Mouse (Mus musculus): ENCODE measurements around the gene Slc28a2. TPM values are rescaled to one million over a fixed set of nuclear protein-coding genes. Genes with fewer than 3 reads are reported as not detected.
A peak's percentile ranks its signal among the peaks of the same experiment; 100 is the strongest.
"Not testable (repeated sequence)": the region's sequence is repeated elsewhere in the genome, so short reads cannot be mapped to it uniquely, and the experiment has no call there.

Gene Slc28a2
- polyA plus RNA-seq, 1 experiment from 2014 or later = 0.10 TPM

DNA sequence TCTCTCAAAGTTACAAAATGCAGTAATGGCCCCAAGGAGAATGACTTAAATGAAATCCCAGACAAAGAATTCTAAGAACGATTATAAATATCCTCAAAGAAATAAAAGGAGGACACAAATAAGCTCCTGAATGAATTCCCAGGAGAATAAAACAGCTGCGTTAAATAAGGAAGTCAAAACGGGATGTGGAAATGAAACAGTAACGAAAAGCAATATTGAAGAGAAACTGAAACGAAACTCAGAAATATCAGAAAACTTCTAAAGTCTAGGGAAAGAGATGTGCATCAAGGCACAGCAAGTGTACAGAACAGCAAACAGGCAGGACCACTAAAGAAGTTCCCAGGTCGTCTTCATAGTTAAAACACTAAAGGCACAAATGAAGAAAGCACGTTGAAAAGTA lies 17.3 kb upstream of the Slc28a2 start:
- no peak overlapping the region for H3K27ac ChIP-seq (ENCODE audit: low read length)
- peak; percentile 8 for DNase-seq (ENCODE audit: low spot score)
- ATAC-seq = no peak
- H3K27me3 ChIP-seq (replicated peaks; ENCODE audit: insufficient read depth, low read length) = no peaks in the 10 kb centered on the region
- 77% methylated on average over 7 of the region's 7 CpGs for WGBS
- H3K4me2 ChIP-seq (replicated peaks; ENCODE audit: low read depth, low read length) = no peak overlapping the region
- no peak overlapping the region for H3K4me3 ChIP-seq (ENCODE audit: low read depth, low read length)
- H3K9ac ChIP-seq (replicated peaks; ENCODE audit: low read depth) = no peak overlapping the region
- no peaks in the 10 kb centered on the region for H3K9me3 ChIP-seq (ENCODE audit: low read length)
- H3K36me3 ChIP-seq (ENCODE audit: insufficient read depth, low read length) = no peaks in the 10 kb centered on the region
- TF ChIP-seq CTCF (IDR thresholded peaks at IDR 0.05) (no peak), EP300 (IDR thresholded peaks at IDR 0.05) (no peak)
- H3K4me1 ChIP-seq (ENCODE audit: insufficient read depth, low read depth, low read length) = no peaks in the 10 kb centered on the region

DNA sequence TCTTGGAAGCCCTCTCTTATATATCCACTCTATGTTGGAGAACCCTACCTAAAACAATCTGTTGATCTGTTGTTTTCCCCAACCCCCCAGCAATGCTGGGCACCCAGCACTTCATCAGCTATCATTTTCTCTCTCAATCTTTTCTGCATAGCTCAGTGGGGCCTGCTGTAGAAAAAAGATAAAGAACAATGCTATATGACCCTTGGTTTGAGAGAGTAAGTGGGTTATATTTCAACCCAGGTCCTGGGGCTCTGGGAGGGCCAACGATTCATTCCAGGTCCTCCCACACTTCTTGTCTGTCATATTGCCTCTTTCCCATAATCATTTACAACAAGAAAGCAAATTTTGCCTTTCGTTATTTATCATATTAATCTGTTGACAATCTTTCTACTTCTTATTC lies 368 bp downstream of the Slc28a2 start:
- WGBS = 66% methylated on average over 2 of the region's 2 CpGs

DNA sequence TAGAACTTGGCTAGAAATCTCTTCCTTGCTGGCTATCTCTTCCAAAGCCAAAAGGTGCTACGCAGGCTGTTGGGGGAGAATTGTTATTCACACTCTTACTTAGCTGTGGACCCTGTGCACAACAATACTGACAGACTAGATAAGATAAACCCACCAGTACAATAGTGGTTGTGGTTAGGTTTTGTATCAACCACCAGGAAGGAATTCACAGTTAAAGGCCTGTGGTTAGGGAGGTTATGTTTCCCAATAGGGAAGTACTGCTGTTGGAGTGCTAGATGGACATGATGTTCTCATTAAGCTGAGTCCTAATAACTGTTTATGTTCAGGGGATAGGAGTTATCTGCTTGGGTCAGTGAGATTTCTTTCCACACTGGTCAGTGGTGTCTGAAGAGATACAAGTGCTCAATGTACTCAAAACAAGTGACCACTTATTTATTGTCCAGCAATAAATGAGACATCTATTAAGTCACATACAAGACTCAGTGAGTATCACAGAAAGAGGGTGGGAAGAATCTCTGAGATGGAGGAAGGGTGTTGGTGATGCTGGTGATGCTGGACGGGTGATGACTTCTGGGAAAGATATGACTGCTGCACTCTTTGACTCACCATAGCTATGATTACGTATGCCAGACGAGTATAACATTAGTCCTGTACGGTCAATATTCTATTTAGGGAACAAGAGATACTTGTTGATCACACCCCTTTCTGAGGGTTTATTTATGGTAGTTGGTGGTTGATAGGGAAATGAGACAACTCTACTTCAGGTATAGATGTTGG lies 12.6 kb downstream of the Slc28a2 start:
- H3K4me3 ChIP-seq (ENCODE audit: low read depth, low read length); H3K27me3 ChIP-seq (replicated peaks; ENCODE audit: insufficient read depth, low read length); H3K27ac ChIP-seq (ENCODE audit: low read length); H3K4me2 ChIP-seq (replicated peaks; ENCODE audit: low read depth, low read length); ATAC-seq; H3K9ac ChIP-seq (replicated peaks; ENCODE audit: low read depth); H3K9me3 ChIP-seq (ENCODE audit: low read length); H3K4me1 ChIP-seq (ENCODE audit: insufficient read depth, low read depth, low read length); H3K36me3 ChIP-seq (ENCODE audit: insufficient read depth, low read length); DNase-seq (ENCODE audit: low spot score): not testable (repeated sequence)
- WGBS = 73% methylated on average over 5 of the region's 5 CpGs

More for the DNA sequence above, 368 bp downstream of the Slc28a2 start:
- not testable (repeated sequence) for H3K9me3 ChIP-seq (ENCODE audit: low read length); H3K27me3 ChIP-seq (replicated peaks; ENCODE audit: insufficient read depth, low read length); H3K36me3 ChIP-seq (ENCODE audit: insufficient read depth, low read length); H3K4me1 ChIP-seq (ENCODE audit: insufficient read depth, low read depth, low read length); H3K27ac ChIP-seq (ENCODE audit: low read length); H3K4me2 ChIP-seq (replicated peaks; ENCODE audit: low read depth, low read length); ATAC-seq; DNase-seq (ENCODE audit: low spot score); H3K4me3 ChIP-seq (ENCODE audit: low read depth, low read length); H3K9ac ChIP-seq (replicated peaks; ENCODE audit: low read depth)

DNA sequence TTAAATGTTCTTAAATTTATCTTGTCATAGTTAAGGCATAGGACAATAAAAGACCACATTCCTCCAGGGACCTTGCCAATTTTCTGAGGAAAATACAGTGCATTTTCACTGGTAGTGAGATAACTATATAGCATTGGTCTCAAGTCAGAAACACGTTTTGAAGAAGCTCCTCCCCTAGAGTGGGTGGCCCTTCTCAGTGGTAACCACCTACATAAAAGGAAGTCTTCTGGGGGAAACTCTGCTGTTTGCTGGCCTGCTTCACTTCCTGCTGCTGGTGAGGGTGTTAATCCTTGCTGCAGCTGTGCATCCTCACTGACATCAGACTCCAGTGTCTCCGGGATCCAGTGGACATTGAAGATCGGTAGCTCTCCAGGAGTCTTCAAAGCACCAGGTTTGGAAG lies 14.2 kb downstream of the Slc28a2 start:
- DNase-seq (ENCODE audit: low spot score); H3K9me3 ChIP-seq (ENCODE audit: low read length); ATAC-seq; H3K27ac ChIP-seq (ENCODE audit: low read length); H3K4me1 ChIP-seq (ENCODE audit: insufficient read depth, low read depth, low read length); H3K4me2 ChIP-seq (replicated peaks; ENCODE audit: low read depth, low read length); H3K9ac ChIP-seq (replicated peaks; ENCODE audit: low read depth); H3K36me3 ChIP-seq (ENCODE audit: insufficient read depth, low read length); H3K27me3 ChIP-seq (replicated peaks; ENCODE audit: insufficient read depth, low read length); H3K4me3 ChIP-seq (ENCODE audit: low read depth, low read length): not testable (repeated sequence)
- WGBS = 0% methylated on average over 1 of the region's 3 CpGs

DNA sequence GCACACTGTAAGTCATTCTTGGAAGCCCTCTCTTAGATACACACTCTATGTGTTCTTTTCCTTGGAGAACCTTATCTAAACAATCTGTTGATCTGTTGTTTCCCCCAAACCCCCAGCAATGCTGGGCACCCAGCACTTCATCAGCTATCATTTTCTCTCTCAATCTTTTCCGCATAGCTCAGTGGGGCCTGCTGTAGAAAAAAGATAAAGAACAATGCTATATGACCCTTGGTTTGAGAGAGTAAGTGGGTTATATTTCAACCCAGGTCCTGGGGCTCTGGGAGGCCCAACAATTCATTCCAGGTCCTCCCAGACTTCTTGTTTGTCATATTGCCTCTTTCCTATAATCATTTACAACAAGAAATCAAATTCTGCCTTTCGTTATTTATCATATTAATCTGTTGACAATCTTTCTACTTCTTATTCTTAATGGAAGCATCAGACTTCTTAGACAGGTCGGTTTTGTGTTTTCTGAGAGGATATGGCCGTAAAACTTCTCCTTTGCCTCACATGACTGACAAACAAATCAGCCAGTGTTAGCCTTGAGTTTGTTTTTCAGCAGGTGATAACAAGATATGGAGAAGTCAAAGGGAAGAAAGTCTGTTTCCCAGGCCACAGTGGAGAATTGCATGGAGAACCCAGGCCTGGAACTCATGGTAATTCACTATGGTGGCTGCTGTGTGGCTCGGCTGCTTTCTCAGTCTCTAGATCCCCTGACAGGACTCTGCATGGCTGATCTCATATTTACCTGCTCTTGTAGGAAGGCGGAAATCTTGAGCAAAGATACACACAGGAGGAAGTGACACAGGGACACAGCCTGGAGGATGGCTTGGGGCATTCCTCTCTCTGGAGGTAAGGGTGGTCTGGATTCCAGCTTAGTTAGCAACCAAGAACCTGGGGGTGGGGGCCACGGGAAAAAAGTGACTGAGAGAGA lies 15.0 kb downstream of the Slc28a2 start:
- Histone ChIP-seq H3K36me3 (ENCODE audit: insufficient read depth, low read length) (no peaks in the 10 kb centered on the region), H3K9me3 (ENCODE audit: low read length) (no peaks in the 10 kb centered on the region), H3K4me3 (ENCODE audit: low read depth, low read length) (no peak overlapping the region), H3K27ac (ENCODE audit: low read length) (no peak overlapping the region), H3K9ac (replicated peaks; ENCODE audit: low read depth) (no peak overlapping the region), H3K4me2 (replicated peaks; ENCODE audit: low read depth, low read length) (no peak overlapping the region), H3K27me3 (replicated peaks; ENCODE audit: insufficient read depth, low read length) (no peaks in the 10 kb centered on the region), H3K4me1 (ENCODE audit: insufficient read depth, low read depth, low read length) (no peaks in the 10 kb centered on the region)
- 57% methylated on average over 7 of the region's 7 CpGs for WGBS
- DNase-seq (ENCODE audit: low spot score) (no peak), ATAC-seq (no peak)
- TF ChIP-seq CTCF (IDR thresholded peaks at IDR 0.05) (no peak), EP300 (IDR thresholded peaks at IDR 0.05) (no peak)

DNA sequence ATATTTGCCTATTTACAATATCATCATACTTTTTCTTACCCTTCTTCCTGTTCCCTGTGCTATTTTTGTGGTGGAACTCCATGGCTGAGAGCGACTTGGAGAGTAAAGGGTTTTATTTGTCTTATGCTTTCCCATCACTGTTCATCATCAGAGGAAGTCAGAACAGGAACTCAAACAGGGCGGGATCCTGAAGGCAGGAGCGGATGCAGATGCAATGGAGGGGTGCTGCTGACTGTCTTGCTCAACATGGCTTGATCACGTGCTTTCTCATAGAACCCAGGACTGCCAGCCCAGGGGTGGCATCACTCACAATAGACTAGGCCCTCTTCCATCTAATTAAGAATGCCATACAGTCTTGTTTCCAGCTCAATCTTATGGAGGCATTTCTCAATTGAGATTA lies 24.1 kb downstream of the Slc28a2 start:
- H3K9me3 ChIP-seq (ENCODE audit: low read length) = no peaks in the 10 kb centered on the region
- no peak overlapping the region for H3K27ac ChIP-seq (ENCODE audit: low read length)
- H3K36me3 ChIP-seq (ENCODE audit: insufficient read depth, low read length) = no peaks in the 10 kb centered on the region
- H3K9ac ChIP-seq (replicated peaks; ENCODE audit: low read depth) = no peak overlapping the region
- WGBS = 72% methylated on average over 4 of the region's 4 CpGs
- ATAC-seq = no peak
- H3K27me3 ChIP-seq (replicated peaks; ENCODE audit: insufficient read depth, low read length) = no peaks in the 10 kb centered on the region
- no peak overlapping the region for H3K4me2 ChIP-seq (replicated peaks; ENCODE audit: low read depth, low read length)
- H3K4me1 ChIP-seq (ENCODE audit: insufficient read depth, low read depth, low read length) = no peaks in the 10 kb centered on the region
- TF ChIP-seq EP300 (IDR thresholded peaks at IDR 0.05) (no peak), CTCF (IDR thresholded peaks at IDR 0.05) (no peak)
- H3K4me3 ChIP-seq (ENCODE audit: low read depth, low read length) = no peak overlapping the region
- DNase-seq (ENCODE audit: low spot score) = no peak

Data from lung, postnatal 0 days (tissue).